Mouse (Mus musculus) C2C12 (cell line): ENCODE measurements around the gene Tubg1.
"Not testable (repeated sequence)": the region's sequence is repeated elsewhere in the genome, so short reads cannot be mapped to it uniquely, and the experiment has no call there.

Experiments used
- CTCF ChIP-seq: IDR thresholded peaks from one replicate; pipeline ENCODE4 v1.5.1; 2011; ENCODE audit not compliant: control insufficient read depth, insufficient read depth, insufficient read length
- USF1 ChIP-seq: IDR thresholded peaks from one replicate; pipeline ENCODE4 v1.6.1; 2011; ENCODE audit warnings: low read depth, mild to moderate bottlenecking, control low read depth, moderate library complexity

- TF ChIP-seq USF1, CTCF: not testable (repeated sequence)
These were observed 5.3 kb downstream of the Tubg1 start for GRCm38 (mm10) chr11:101125008-101125407.
